In the genomic region with DNA sequence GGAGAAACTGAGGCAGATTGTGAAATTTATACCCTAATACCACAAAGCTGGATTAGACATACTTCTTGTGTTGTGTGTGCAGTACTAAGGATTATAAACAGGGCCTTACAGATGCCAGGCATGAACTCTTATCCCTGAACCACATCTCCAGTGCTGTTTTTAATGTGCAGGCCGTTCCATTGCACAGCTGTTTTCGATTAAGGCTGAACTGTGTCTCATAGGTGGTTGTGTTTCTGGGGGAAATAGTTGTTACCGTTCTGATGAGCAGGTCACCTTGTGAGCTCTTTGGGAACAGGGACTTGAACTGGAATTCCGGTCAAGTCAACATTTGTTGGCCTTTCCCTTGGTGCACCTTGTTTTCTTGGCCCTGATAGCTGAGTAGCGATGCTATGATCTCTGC, we compare ENCODE assay signal across 14 mouse cellular contexts.
"Had no signal": no experiment of that assay in that cellular context is flagged by ENCODE, and none has a peak within 500 bp of the region (broad histone marks: within the 10 kb centered on the region; RNA-seq: fewer than 3 reads in every experiment).

No protein-coding gene starts in this region.

- DNase-seq: kidney, adult 18-20 months; kidney, postnatal 36 days; lung, adult 2 months; lung, postnatal 36 days; midbrain, embryonic 14.5 days; right cerebral cortex, postnatal 4 days; spleen, adult 18-20 months; thymus, adult 18-20 months; thymus, postnatal 14 days had no signal

- H3K36me3 ChIP-seq: midbrain, embryonic 10.5 days; neural tube, embryonic 15.5 days had no signal

- H3K4me2 ChIP-seq: neural tube, embryonic 15.5 days had no signal

- H3K4me3 ChIP-seq: midbrain, embryonic 10.5 days; myocyte; neural tube, embryonic 15.5 days had no signal

- H3K9ac ChIP-seq: liver, embryonic 14.5 days; neural tube, embryonic 15.5 days had no signal

- H3K27ac ChIP-seq: liver, embryonic 14.5 days; midbrain, embryonic 10.5 days; neural tube, embryonic 15.5 days had no signal

- H3K9me3 ChIP-seq: midbrain, embryonic 10.5 days; neural tube, embryonic 15.5 days had no signal

- H3K27me3 ChIP-seq: neural tube, embryonic 15.5 days had no signal

- ATAC-seq: lung, postnatal 0 days had no signal
